Mouse (Mus musculus) MEL (cell line): ENCODE measurements around the gene Arid1a.

Experiments used
- CTCF ChIP-seq, 3 experiments: IDR thresholded peaks in 2 of 3; conservative IDR thresholded peaks in 1 of 3; 2 replicates each; pipeline ENCODE4 v1.5.1; 2011 to 2012; ENCODE audit warnings: low read length in 3 of 3, low read depth in 2 of 3, mild to moderate bottlenecking in 2 of 3, improper control_type of control experiment in 1 of 3, inconsistent platforms in 1 of 3, mixed read lengths in 1 of 3, moderate library complexity in 1 of 3; ENCODE audit not compliant: control insufficient read depth in 1 of 3, insufficient read depth in 1 of 3, poor library complexity in 1 of 3, severe bottlenecking in 1 of 3
- ELF1 ChIP-seq: IDR thresholded peaks from 2 replicates; pipeline ENCODE4 v1.6.1; 2014; ENCODE audit warnings: low read depth, mild to moderate bottlenecking, inconsistent platforms, low read length, improper control_type of control experiment, moderate library complexity
- EP300 ChIP-seq, 2 experiments: IDR thresholded peaks; 2 replicates each; pipeline ENCODE4 v1.6.1; 2011; ENCODE audit warnings: improper control_type of control experiment in 2 of 2, low read length in 2 of 2, low read depth in 1 of 2, mild to moderate bottlenecking in 1 of 2
- GABPA ChIP-seq: IDR thresholded peaks from 2 replicates; pipeline ENCODE4 v1.6.1; 2012; ENCODE audit warnings: low read depth, mild to moderate bottlenecking, inconsistent platforms, low read length, improper control_type of control experiment, moderate library complexity
- GATA1 ChIP-seq: IDR thresholded peaks from 2 replicates; pipeline ENCODE4 v1.6.1; 2011; ENCODE audit warnings: low read depth, low read length, improper control_type of control experiment
- MAZ ChIP-seq: IDR thresholded peaks from 2 replicates; pipeline ENCODE4 v1.6.1; 2012; ENCODE audit warnings: low read depth, mild to moderate bottlenecking, inconsistent platforms, low read length, improper control_type of control experiment
- POLR2A ChIP-seq, 2 experiments: IDR thresholded peaks; 2 replicates each; pipeline ENCODE4 v1.6.1; 2011 to 2012; ENCODE audit warnings: low read length in 2 of 2, mild to moderate bottlenecking in 2 of 2, control low read depth in 1 of 2, improper control_type of control experiment in 1 of 2, low read depth in 1 of 2, moderate library complexity in 1 of 2; ENCODE audit not compliant: control insufficient read depth in 1 of 2, insufficient read depth in 1 of 2, poor library complexity in 1 of 2
- POLR2AphosphoS2 ChIP-seq: IDR thresholded peaks from 2 replicates; pipeline ENCODE4 v1.6.1; 2011; ENCODE audit warnings: low read length, improper control_type of control experiment
- RAD21 ChIP-seq: IDR thresholded peaks from 2 replicates; pipeline ENCODE4 v1.6.1; 2011; ENCODE audit warnings: mild to moderate bottlenecking, low read depth, low read length, improper control_type of control experiment
- USF1 ChIP-seq: IDR thresholded peaks from 2 replicates; pipeline ENCODE4 v1.6.1; 2014; ENCODE audit warnings: low read depth, mild to moderate bottlenecking, inconsistent platforms, low read length, improper control_type of control experiment, moderate library complexity
- USF2 ChIP-seq, 2 experiments: IDR thresholded peaks; 2 replicates each; pipeline ENCODE4 v1.6.1; 2011 to 2012; ENCODE audit warnings: improper control_type of control experiment in 2 of 2, low read length in 2 of 2, borderline replicate concordance in 1 of 2, inconsistent platforms in 1 of 2, low read depth in 1 of 2, mild to moderate bottlenecking in 1 of 2; ENCODE audit not compliant: insufficient read depth in 1 of 2
- ZNF384 ChIP-seq: IDR thresholded peaks from 2 replicates; pipeline ENCODE4 v1.6.1; 2012; ENCODE audit warnings: low read depth, mild to moderate bottlenecking, inconsistent platforms, low read length, improper control_type of control experiment

- TF ChIP-seq GABPA (no peak), CTCF (IDR thresholded peaks at IDR 0.05 in 2 of 3, conservative IDR thresholded peaks at IDR 0.05 in 1 of 3; ENCODE audit: control insufficient read depth in 1 of 3, insufficient read depth in 1 of 3, low read depth in 2 of 3, low read length in 3 of 3, poor library complexity in 1 of 3, severe bottlenecking in 1 of 3) (no peak), POLR2A (IDR thresholded peaks at IDR 0.05; ENCODE audit: control insufficient read depth in 1 of 2, insufficient read depth in 1 of 2, low read depth in 1 of 2, low read length in 2 of 2, poor library complexity in 1 of 2) (no peak), EP300 (IDR thresholded peaks at IDR 0.05; ENCODE audit: low read depth in 1 of 2, low read length in 2 of 2) (peak in 1 of 2 experiments; percentile 11; a peak in 1 of 4 replicates), USF2 (IDR thresholded peaks at IDR 0.05; ENCODE audit: borderline replicate concordance in 1 of 2, insufficient read depth in 1 of 2, low read depth in 1 of 2, low read length in 2 of 2) (no peak), RAD21 (no peak), USF1 (no peak), MAZ (no peak), ZNF384 (no peak), GATA1 (no peak), ELF1 (no peak), POLR2AphosphoS2 (no peak)
Observed at GRCm38 (mm10) chr4:133659497-133660192, 96.9 kb downstream of the Arid1a start.
